Mouse (Mus musculus): ENCODE results near the gene Samhd1. TPM values are rescaled to one million over a fixed set of nuclear protein-coding genes. Genes with fewer than 3 reads are reported as not detected.

The Samhd1 gene
- polyA plus RNA-seq, 1 experiment = 82.5 TPM

- Histone ChIP-seq H3K9ac (ENCODE audit: low read depth, poor library complexity, severe bottlenecking) (no peak overlapping the region), H3K4me3 (ENCODE audit: low read depth, low read length) (no peak overlapping the region), H3K27ac (ENCODE audit: insufficient read depth, low read length) (no peak overlapping the region), H3K27me3 (ENCODE audit: control insufficient read depth, insufficient read depth, low read length, poor library complexity, severe bottlenecking) (no peaks in the 10 kb centered on the region), H3K4me1 (ENCODE audit: control insufficient read depth, insufficient read depth, low read length) (peaks cover 3% of the 10 kb centered on the region), H3K9me3 (replicated peaks; ENCODE audit: control insufficient read depth, insufficient read depth, low read length, poor library complexity, severe bottlenecking) (peaks cover 4% of the 10 kb centered on the region; the same call in 1 of the 2 replicates), H3K36me3 (ENCODE audit: control insufficient read depth, insufficient read depth, low read length, poor library complexity, severe bottlenecking) (no peaks in the 10 kb centered on the region)
- TF ChIP-seq EP300 (IDR thresholded peaks at IDR 0.05; ENCODE audit: insufficient read depth, low read depth, low read length) = no peak
- no peak for TF ChIP-seq POLR2A (IDR thresholded peaks at IDR 0.05; ENCODE audit: insufficient read depth, low read length)
These were observed 85.2 kb downstream of the Samhd1 start for GRCm38 (mm10) chr2:157049831-157050243.

- no peaks in the 10 kb centered on the region for H3K27me3 ChIP-seq (ENCODE audit: control insufficient read depth, insufficient read depth, low read length, poor library complexity, severe bottlenecking)
- H3K9ac ChIP-seq (ENCODE audit: low read depth, poor library complexity, severe bottlenecking) = no peak overlapping the region
- no peak overlapping the region for H3K4me3 ChIP-seq (ENCODE audit: low read depth, low read length)
- TF ChIP-seq POLR2A (IDR thresholded peaks at IDR 0.05; ENCODE audit: insufficient read depth, low read length) (no peak), CTCF (IDR thresholded peaks at IDR 0.05; ENCODE audit: low read depth, low read length) (no peak), EP300 (IDR thresholded peaks at IDR 0.05; ENCODE audit: insufficient read depth, low read depth, low read length) (no peak)
- no peak overlapping the region for H3K27ac ChIP-seq (ENCODE audit: insufficient read depth, low read length)
- H3K4me1 ChIP-seq (ENCODE audit: control insufficient read depth, insufficient read depth, low read length) = peaks cover 3% of the 10 kb centered on the region
- peaks cover 4% of the 10 kb centered on the region; the same call in 1 of the 2 replicates for H3K9me3 ChIP-seq (replicated peaks; ENCODE audit: control insufficient read depth, insufficient read depth, low read length, poor library complexity, severe bottlenecking)
- no peaks in the 10 kb centered on the region for H3K36me3 ChIP-seq (ENCODE audit: control insufficient read depth, insufficient read depth, low read length, poor library complexity, severe bottlenecking)
These were observed 86.5 kb downstream of the Samhd1 start for GRCm38 (mm10) chr2:157048395-157049181.

Other genes starting within 250 kb of the Samhd1 start
- gene Sla2, start 248.1 kb downstream of the Samhd1 start, polyA plus RNA-seq (2011; ENCODE audit: insufficient read depth, insufficient read length, low read depth, missing spikeins) = not detected in 2 replicates
- 56.8 and 61.7 TPM in 2 replicates for gene Ndrg3, start 143.2 kb downstream of the Samhd1 start, polyA plus RNA-seq (2011; ENCODE audit: insufficient read depth, insufficient read length, low read depth, missing spikeins)
- 33.3 and 40.8 TPM in 2 replicates for gene Dsn1, start 128.1 kb downstream of the Samhd1 start, polyA plus RNA-seq (2011; ENCODE audit: insufficient read depth, insufficient read length, low read depth, missing spikeins)
- 9.8 and 11.5 TPM in 2 replicates for gene Soga1, start 56.0 kb downstream of the Samhd1 start, polyA plus RNA-seq (2011; ENCODE audit: insufficient read depth, insufficient read length, low read depth, missing spikeins)
- not detected in 2 replicates for gene Tldc2, start 48.2 kb downstream of the Samhd1 start, polyA plus RNA-seq (2011; ENCODE audit: insufficient read depth, insufficient read length, low read depth, missing spikeins)
- gene Rbl1, start 69.3 kb upstream of the Samhd1 start, polyA plus RNA-seq (2011; ENCODE audit: insufficient read depth, insufficient read length, low read depth, missing spikeins) = 21.7 and 23.8 TPM in 2 replicates
- gene Rpn2, start 143.8 kb upstream of the Samhd1 start, polyA plus RNA-seq (2011; ENCODE audit: insufficient read depth, insufficient read length, low read depth, missing spikeins) = 214 and 249 TPM in 2 replicates
- gene Mroh8, start 144.3 kb upstream of the Samhd1 start, polyA plus RNA-seq (2011; ENCODE audit: insufficient read depth, insufficient read length, low read depth, missing spikeins) = 0.37 TPM in 1 of 2 replicates, not detected in the other
- not detected in 2 replicates for gene Ghrh, start 212.2 kb upstream of the Samhd1 start, polyA plus RNA-seq (2011; ENCODE audit: insufficient read depth, insufficient read length, low read depth, missing spikeins)
- gene Manbal, start 232.3 kb upstream of the Samhd1 start, polyA plus RNA-seq (2011; ENCODE audit: insufficient read depth, insufficient read length, low read depth, missing spikeins) = 37.8 and 38.1 TPM in 2 replicates